Mouse (Mus musculus): Measurements from ENCODE around the gene Armcx2. TPM values are rescaled to one million over a fixed set of nuclear protein-coding genes. Genes with fewer than 3 reads are reported as not detected.

Gene Armcx2
- polyA plus RNA-seq, 1 experiment from 2014 or later: 79.6 TPM

Small RNA genes lying within 50 kb of the gene (microRNA-seq; reads per million reads assigned to microRNA genes)
- not detected for gene Mir7093

Other genes with a start within 250 kb of the Armcx2 start
- 0.50 and 0.70 TPM in 2 replicates for gene Btk, start 225.7 kb downstream of the Armcx2 start, polyA plus RNA-seq (2016; fragmentation: Nextera tagmentation; extraction: Ambion mirVana)
- 332 and 430 TPM in 2 replicates for gene Rpl36a, start 223.6 kb downstream of the Armcx2 start, polyA plus RNA-seq (2016; fragmentation: Nextera tagmentation; extraction: Ambion mirVana)
- 6.8 and 7.4 TPM in 2 replicates for gene Gla, start 208.1 kb downstream of the Armcx2 start, polyA plus RNA-seq (2016; fragmentation: Nextera tagmentation; extraction: Ambion mirVana)
- 196 and 211 TPM in 2 replicates for gene Hnrnph2, start 208.0 kb downstream of the Armcx2 start, polyA plus RNA-seq (2016; fragmentation: Nextera tagmentation; extraction: Ambion mirVana)
- gene Armcx4, start 122.7 kb downstream of the Armcx2 start, polyA plus RNA-seq (2016; fragmentation: Nextera tagmentation; extraction: Ambion mirVana): 5.5 and 6.3 TPM in 2 replicates
- 30.7 and 44.3 TPM in 2 replicates for gene Armcx1, start 91.3 kb downstream of the Armcx2 start, polyA plus RNA-seq (2016; fragmentation: Nextera tagmentation; extraction: Ambion mirVana)
- 16.4 and 21.7 TPM in 2 replicates for gene Armcx6, start 57.8 kb downstream of the Armcx2 start, polyA plus RNA-seq (2016; fragmentation: Nextera tagmentation; extraction: Ambion mirVana)
- 35.4 and 47.4 TPM in 2 replicates for gene Armcx3, start 52.6 kb downstream of the Armcx2 start, polyA plus RNA-seq (2016; fragmentation: Nextera tagmentation; extraction: Ambion mirVana)
- gene Nxf2, start 155.5 kb upstream of the Armcx2 start, polyA plus RNA-seq (2016; fragmentation: Nextera tagmentation; extraction: Ambion mirVana): 0.46 and 0.75 TPM in 2 replicates
- 2.3 and 3.8 TPM in 2 replicates for gene Zmat1, start 200.0 kb upstream of the Armcx2 start, polyA plus RNA-seq (2016; fragmentation: Nextera tagmentation; extraction: Ambion mirVana)